Mouse (Mus musculus) left cerebral cortex, postnatal 25 days (tissue): Measurements from ENCODE around the gene Gm6169. TPM values are rescaled to one million over a fixed set of nuclear protein-coding genes. Genes with fewer than 3 reads are reported as not detected.
"Not testable (repeated sequence)": the region's sequence is repeated elsewhere in the genome, so short reads cannot be mapped to it uniquely, and the experiment has no call there.

ENCODE experiments used
- DNase-seq, 2 experiments: peaks; one replicate each; pipeline ENCODE4 v3.0.0; 2022; ENCODE audit warnings: low spot score in 2 of 2, mixed read lengths in 1 of 2
- intact Hi-C: fragments of 180-260 bp; cut with DNase I; formaldehyde crosslinking; loops from one replicate; pipeline ENCODE4 v1.15.1; 2025
- total RNA-seq, 2 experiments: library from RNA; stranded (reverse); gene quantifications; 2 replicates each; pipeline ENCODE4 v1.2.3; 2021

The Gm6169 gene
- 1 to 10 TPM in 1 of 2 experiments, not detected in 1; 2.5 TPM for total RNA-seq

DNA sequence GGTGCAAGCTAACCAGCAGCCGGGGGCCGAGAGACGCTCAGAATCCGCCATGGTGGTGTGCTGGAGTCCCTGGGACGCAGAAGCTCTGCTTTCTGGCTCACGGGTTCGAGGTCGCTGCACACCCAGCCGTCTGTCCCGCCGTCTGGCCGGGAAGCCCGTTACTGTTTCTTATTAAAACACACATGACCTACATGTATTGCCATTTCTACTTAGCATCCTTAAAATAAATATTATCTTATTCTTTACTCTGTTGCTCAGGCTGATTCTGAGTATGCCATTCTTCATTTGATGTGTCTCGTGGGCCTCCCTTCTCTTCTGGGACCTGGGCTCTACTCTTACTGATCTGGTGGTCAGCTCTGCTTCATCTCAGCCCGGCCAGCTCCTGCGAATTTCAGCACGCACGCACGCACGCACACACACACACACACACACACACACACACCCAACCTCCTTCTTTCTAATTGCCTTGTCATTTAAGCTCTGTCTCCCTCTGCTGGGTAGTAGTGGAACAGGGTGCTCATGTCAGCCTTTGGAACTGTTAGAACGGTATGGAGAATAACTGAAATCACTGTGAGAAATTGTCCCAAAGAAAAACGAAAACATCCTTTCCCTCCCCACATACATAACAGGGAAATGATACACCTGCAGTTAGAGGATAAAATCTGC, at the start of gene Gm6169:
TSS of gene Gm6169 (minus strand) at position 51 of the 666 bp plus-strand sequence.
- intact Hi-C loops, result no loop called here
- peak; percentile 72 to 82 for DNase-seq

- peak in 1 of 2 experiments; percentile 25 for DNase-seq
- intact Hi-C loops, result no loop called here
Measured at GRCm38 (mm10) chr13:97145834-97146233, 46.8 kb upstream of the Gm6169 start.

DNA sequence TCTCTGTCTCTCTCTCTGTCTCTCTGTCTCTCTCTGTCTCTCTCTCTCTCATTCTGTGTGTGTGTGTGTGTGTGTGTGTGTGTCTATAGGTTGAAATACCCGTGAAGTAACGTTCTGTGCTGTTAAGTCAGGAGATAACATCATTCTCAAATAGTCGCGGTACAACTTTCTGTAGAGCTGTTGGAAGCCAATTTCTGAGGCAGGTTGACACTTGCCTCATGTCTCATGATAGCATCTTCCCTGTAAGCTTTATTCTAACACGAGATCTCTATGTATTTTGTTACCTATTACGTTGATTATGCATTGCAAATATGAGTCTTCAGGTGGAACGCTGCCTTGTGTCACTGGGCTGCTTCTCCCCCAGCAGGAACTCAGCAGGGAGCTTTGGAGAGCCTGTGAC, 43.3 kb upstream of the Gm6169 start:
- DNase-seq, result no peak
- intact Hi-C loops, result no loop called here

- intact Hi-C loops, result loop anchor here (10.0 kb wide), 1 partner anchor 474 kb away; no protein-coding TSS in a partner anchor
- not testable (repeated sequence) for DNase-seq
Measured at GRCm38 (mm10) chr13:97138404-97138931, 39.4 kb upstream of the Gm6169 start.

DNA sequence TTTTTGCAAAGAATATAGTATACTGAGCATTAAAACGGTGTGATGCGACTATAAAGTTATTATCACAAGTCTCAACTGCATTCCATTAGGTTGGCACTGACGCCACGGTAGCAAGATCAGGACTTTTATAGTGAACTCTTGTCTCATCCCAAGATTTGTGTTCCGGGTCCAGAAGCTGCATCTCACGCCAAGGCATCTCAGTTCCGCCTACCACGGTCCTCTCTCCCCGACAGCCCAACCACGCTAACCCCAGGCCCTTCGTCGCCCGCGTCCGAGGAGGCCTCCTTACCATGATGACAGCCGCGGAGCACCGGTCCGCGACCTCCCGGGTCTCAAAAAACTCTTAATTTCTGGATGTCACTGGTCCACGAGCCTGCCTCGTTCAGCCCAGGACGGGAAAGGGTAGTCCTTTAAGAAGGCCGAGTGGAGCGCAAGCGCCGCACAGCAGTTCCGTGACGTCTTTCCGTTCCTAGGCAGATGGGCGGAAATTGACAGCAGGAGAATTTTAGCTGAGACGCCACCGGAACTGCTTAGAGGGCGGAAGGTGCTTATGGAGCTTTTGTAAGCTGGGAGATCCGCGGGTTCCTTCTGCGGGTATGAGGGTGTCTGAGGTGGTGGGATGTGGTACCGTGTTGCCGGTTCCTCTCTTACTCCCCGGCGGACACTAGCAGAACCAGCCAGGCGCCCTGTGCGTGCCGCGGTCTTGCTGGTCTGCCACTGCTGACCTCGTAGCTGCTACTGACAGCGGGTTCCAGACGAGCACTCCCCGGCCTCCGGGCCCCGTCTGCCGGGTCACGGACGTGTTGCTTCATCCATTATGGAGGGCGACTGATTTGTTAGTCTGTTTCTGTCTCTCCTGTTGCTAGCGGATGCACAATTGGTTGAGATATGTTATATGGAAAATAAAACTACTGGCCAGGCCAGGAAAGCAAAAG, 38.7 kb upstream of the Gm6169 start, which contains the start of the genes Gfm2 and Nsa2:
TSS of gene Gfm2 (plus strand) at position 472 of the 935 bp plus-strand sequence.
TSS of gene Nsa2 (minus strand) at position 472 of the 935 bp plus-strand sequence.
- intact Hi-C loops, result loop anchor here (10.0 kb wide), 1 partner anchor 473 kb away; no protein-coding TSS in a partner anchor

GRCm38 (mm10) chr13:97130413-97130812, 31.4 kb upstream of the Gm6169 start:
- not testable (repeated sequence) for DNase-seq
- intact Hi-C loops, result loop anchor here (10.0 kb wide), 1 partner anchor 466 kb away; no protein-coding TSS in a partner anchor

More for the DNA sequence above, 38.7 kb upstream of the Gm6169 start, which contains the start of the genes Gfm2 and Nsa2:
- DNase-seq, result peak; percentile 92 to 97

- not testable (repeated sequence) for DNase-seq
- intact Hi-C loops, result loop anchor here (10.0 kb wide), 1 partner anchor 465 kb away; no protein-coding TSS in a partner anchor
Measured at GRCm38 (mm10) chr13:97129654-97130053, 30.6 kb upstream of the Gm6169 start.

GRCm38 (mm10) chr13:97121341-97121740, 22.3 kb upstream of the Gm6169 start:
- intact Hi-C loops, result no loop called here
- DNase-seq, result no peak

- intact Hi-C loops, result no loop called here
Measured at GRCm38 (mm10) chr13:97109046-97109445, 10.0 kb upstream of the Gm6169 start.

DNA sequence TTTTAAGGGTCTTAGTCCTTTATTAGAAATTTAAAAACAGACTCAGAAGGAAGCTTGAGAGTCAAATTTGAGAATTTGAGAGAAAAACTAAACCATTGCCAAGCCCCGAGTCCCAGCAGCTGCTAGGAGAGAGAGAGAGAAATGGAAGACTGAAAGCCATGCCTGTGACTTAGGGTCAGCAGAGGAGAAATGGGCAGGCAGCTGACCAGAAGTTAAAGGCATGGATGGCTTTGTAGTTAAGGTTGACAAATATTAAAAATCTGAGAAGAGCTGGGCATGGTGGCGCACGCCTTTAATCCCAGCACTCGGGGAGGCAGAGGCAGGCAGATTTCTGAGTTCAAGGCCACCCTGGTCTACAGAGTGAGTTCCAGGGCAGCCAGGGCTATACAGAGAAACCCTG, 8.7 kb upstream of the Gm6169 start:
- intact Hi-C loops, result not testable (repeated sequence)

More at GRCm38 (mm10) chr13:97109046-97109445, 10.0 kb upstream of the Gm6169 start:
- no peak for DNase-seq

DNA sequence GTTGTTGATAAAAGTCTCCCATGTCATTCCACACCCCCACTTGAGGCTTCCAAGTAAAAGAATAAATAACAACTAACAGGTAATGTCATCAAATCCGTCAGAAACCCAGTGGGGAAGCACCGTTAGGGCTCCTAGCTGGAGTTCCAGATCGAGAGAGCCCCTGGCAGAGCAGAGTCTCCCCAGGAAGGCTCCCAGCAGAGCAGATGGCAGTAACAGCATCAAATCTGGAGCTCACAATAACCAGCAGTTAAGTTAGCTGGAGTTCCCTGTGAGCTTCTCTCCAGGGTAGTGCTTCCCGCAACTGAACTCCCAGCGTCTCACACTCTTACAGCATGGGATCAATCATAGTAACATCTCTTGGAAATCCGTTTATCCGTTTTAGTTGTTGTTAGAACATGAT, 6.0 kb upstream of the Gm6169 start:
- no peak for DNase-seq
- intact Hi-C loops, result no loop called here

More for the DNA sequence above, 8.7 kb upstream of the Gm6169 start:
- DNase-seq, result not testable (repeated sequence)

DNA sequence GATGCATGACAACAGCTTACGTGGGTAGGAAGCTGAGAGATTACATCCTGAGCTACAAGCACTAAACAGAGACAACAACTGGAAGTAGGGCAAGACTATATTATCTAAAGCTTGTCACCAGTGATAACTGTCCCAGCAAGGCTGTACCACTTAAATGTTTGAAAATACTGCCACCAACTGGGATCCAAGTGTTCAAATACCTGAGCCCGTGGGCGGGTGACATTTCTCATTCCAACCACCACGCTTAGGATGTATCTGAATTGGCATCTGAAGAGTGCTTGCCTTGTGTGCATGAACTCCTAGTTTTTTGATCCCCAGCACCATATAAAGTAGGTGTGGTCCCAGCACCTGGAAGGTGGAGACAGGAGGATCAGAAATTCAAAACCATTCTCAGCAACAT, 3.3 kb downstream of the Gm6169 start:
- intact Hi-C loops, result no loop called here
- DNase-seq, result peak in 1 of 2 experiments; percentile 11

- no peak for DNase-seq
Measured at GRCm38 (mm10) chr13:97088183-97088582, 10.9 kb downstream of the Gm6169 start.

DNA sequence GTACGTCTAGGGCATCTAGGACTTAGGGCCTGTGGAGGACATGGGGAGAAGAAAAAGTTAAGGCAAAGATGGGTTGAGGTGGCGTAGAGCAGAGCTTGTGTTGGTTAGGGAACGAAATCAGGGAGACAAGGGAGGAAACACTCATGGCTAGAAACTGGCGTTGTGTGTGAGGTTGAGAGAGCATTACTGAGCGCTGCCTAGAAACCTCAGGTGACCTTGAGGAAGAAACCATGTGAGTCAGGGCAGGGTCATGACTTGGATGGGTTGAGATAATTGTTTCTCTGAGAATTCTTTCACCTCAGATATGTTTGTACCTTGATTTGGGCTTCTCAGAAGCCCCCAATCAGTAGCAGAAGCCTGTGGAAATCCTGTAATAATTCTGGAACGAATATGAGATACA, 11.6 kb downstream of the Gm6169 start:
- intact Hi-C loops, result no loop called here
- DNase-seq, result no peak

More at GRCm38 (mm10) chr13:97088183-97088582, 10.9 kb downstream of the Gm6169 start:
- intact Hi-C loops, result no loop called here

DNA sequence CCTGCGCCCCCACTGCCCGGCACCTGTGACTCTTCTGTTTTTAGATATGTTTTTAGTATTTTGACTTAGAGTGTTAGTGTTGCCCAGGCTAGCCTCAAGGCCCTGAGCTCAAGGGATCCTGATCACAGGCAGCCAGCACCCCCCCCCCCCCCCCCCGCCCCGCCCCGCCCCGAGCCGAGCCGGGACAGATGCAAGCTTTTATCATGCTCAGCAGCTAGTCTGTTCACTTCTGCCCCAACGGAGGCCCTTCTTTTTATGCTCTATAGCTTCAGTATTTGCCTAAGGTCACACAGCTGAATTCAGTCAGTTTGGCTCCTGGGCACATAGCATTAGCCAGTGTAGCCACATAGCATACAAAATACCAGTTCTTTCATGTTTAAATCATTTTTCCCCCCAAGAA, 12.7 kb downstream of the Gm6169 start:
- intact Hi-C loops, result no loop called here
- no peak for DNase-seq

- no peak for DNase-seq
- intact Hi-C loops, result no loop called here
Measured at GRCm38 (mm10) chr13:97082432-97082831, 16.6 kb downstream of the Gm6169 start.

- intact Hi-C loops, result no loop called here
- DNase-seq, result no peak
Measured at GRCm38 (mm10) chr13:97080615-97081014, 18.4 kb downstream of the Gm6169 start.

GRCm38 (mm10) chr13:97080201-97080600, 18.8 kb downstream of the Gm6169 start:
- DNase-seq, result no peak
- intact Hi-C loops, result no loop called here

DNA sequence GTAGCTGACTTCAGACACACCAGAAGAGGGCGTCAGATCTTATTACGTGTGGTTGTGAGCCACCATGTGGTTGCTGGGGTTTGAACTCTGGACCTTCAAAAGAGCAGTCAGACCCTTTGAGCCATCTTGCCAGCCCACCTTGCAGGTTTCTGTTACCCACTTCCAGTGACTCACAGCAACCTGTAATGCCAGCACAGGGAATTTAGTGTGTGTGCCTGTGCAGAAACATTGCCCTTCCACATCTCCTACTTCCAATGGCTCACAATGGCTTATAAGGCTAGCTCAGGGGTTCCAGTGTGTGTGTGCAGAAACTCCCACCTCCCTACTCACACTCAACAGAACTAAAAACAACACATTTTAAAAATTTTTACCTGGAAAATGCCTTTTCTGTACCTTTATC, 21.5 kb downstream of the Gm6169 start:
- no peak for DNase-seq
- intact Hi-C loops, result no loop called here

DNA sequence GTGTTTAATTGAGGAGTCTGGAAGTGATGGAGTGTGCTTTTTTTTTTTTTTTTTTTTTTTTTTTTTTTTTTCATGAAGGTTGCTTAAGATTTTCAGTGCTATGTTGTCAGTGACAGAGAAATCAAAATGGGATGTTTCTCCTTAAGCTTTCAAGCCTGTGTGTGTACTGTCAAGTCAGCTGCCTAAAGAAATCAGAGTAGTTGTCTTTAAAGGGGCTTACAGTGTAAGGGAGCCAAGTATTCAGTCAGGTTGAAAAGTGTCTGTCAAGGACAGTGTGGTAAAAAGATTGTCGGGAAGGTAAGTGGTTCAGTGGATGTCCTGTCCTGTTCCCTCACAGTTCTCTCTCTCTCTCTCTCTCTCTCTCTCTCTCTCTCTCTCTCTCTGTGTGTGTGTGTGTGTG, 25.5 kb downstream of the Gm6169 start:
- intact Hi-C loops, result no loop called here
- DNase-seq, result no peak
